Mouse (Mus musculus) forebrain, postnatal 0 days (tissue): ENCODE results near the gene Marf1. TPM values are rescaled to one million over a fixed set of nuclear protein-coding genes. Genes with fewer than 3 reads are reported as not detected.

ENCODE experiments used
- ATAC-seq: fragments of 200-750 bp; cut with Nextera tagmentation; 2 replicates; pipeline ENCODE4 v1.8.0; 2017; ENCODE audit warnings: mild to moderate bottlenecking, moderate library complexity
- DNase-seq: peaks from one replicate; pipeline ENCODE4 v3.0.0-alpha.2; 2015
- H3K27ac ChIP-seq: fragments of 300-500 bp; sonication (generic); 2 replicates; pipeline ENCODE4 v1.5.1; 2014; ENCODE audit warnings: low read depth, mild to moderate bottlenecking, antibody characterized with exemption, low read length, moderate library complexity, mixed read lengths
- H3K27me3 ChIP-seq: fragments of 300-500 bp; sonication (generic); 2 replicates; pipeline ENCODE4 v1.6.1; 2014; ENCODE audit warnings: mild to moderate bottlenecking, low read length, mixed read lengths; ENCODE audit not compliant: insufficient read depth
- H3K36me3 ChIP-seq: fragments of 300-500 bp; sonication (generic); 2 replicates; pipeline ENCODE4 v1.6.1; 2014; ENCODE audit warnings: mild to moderate bottlenecking, moderate library complexity; ENCODE audit not compliant: insufficient read depth
- H3K4me1 ChIP-seq: fragments of 300-500 bp; sonication (generic); 2 replicates; pipeline ENCODE4 v1.6.1; 2014; ENCODE audit warnings: antibody characterized with exemption; ENCODE audit not compliant: insufficient read depth
- H3K4me2 ChIP-seq: fragments of 300-500 bp; sonication (generic); 2 replicates; pipeline ENCODE4 v1.6.1; 2014; ENCODE audit warnings: low read depth, mild to moderate bottlenecking, moderate library complexity
- H3K4me3 ChIP-seq: fragments of 300-500 bp; sonication (generic); 2 replicates; pipeline ENCODE4 v1.5.1; 2014; ENCODE audit warnings: low read depth, low read length, mixed read lengths
- H3K9ac ChIP-seq: fragments of 300-500 bp; sonication (generic); 2 replicates; pipeline ENCODE4 v1.6.1; 2014; ENCODE audit warnings: mild to moderate bottlenecking
- H3K9me3 ChIP-seq: fragments of 300-500 bp; sonication (generic); 2 replicates; pipeline ENCODE4 v1.6.1; 2016; ENCODE audit warnings: low read length
- CTCF ChIP-seq: sonication (generic); IDR thresholded peaks from 2 replicates; pipeline ENCODE4 v1.5.1; 2016; ENCODE audit warnings: antibody characterized with exemption, control low read depth, low read depth
- WGBS: fragments of 180-500 bp; shearing (Covaris S2); extraction: QIAGEN DNeasy Blood & Tissue Kit; methylation state at CpG from one replicate; pipeline ENCODE4 v1.1.7; 2014; 5-methylcytosine and 5-hydroxymethylcytosine counted together
- polyA plus RNA-seq: library from polyadenylated mRNA; unstranded; fragments of >200 nt; fragmentation: Nextera tagmentation; extraction: Ambion mirVana; gene quantifications from 2 replicates; pipeline ENCODE4 v1.2.1, GENCODE M21; 2015
- total RNA-seq: library from RNA; depleted of rRNA; stranded (reverse); fragments of >200 nt; gene quantifications from 2 replicates; pipeline ENCODE4 v1.2.3, GENCODE M21; 2014

Marf1 gene
- total and polyA plus RNA-seq, 2 experiments from 2014 or later = 8.6 to 26.4 TPM

GRCm38 (mm10) chr16:14112742-14113141 is 50.4 kb downstream of the Marf1 start:
- Histone ChIP-seq H3K27me3 (no peaks in the 10 kb centered on the region), H3K9me3 (no peaks in the 10 kb centered on the region), H3K4me3 (no peak overlapping the region), H3K4me2 (no peak overlapping the region), H3K36me3 (peaks cover 62% of the 10 kb centered on the region), H3K9ac (no peak overlapping the region), H3K4me1 (no peaks in the 10 kb centered on the region), H3K27ac (no peak overlapping the region)
- 98% methylated on average over 3 of the region's 3 CpGs for WGBS
- DNase-seq (no peak), ATAC-seq (no peak)
- TF ChIP-seq CTCF = no peak

- Histone ChIP-seq H3K4me1 (no peaks in the 10 kb centered on the region), H3K36me3 (peaks cover 57% of the 10 kb centered on the region), H3K9ac (no peak overlapping the region), H3K27me3 (no peaks in the 10 kb centered on the region), H3K4me3 (no peak overlapping the region), H3K27ac (no peak overlapping the region), H3K9me3 (no peaks in the 10 kb centered on the region), H3K4me2 (no peak overlapping the region)
- WGBS = 82% methylated on average over 2 of the region's 2 CpGs
- ATAC-seq (no peak), DNase-seq (no peak)
- TF ChIP-seq CTCF = no peak
Measured at GRCm38 (mm10) chr16:14112133-14112532, 51.0 kb downstream of the Marf1 start.

- Histone ChIP-seq H3K36me3 (peaks cover 46% of the 10 kb centered on the region), H3K4me2 (no peak overlapping the region), H3K4me1 (no peaks in the 10 kb centered on the region), H3K27me3 (no peaks in the 10 kb centered on the region), H3K27ac (no peak overlapping the region), H3K9me3 (no peaks in the 10 kb centered on the region), H3K4me3 (no peak overlapping the region), H3K9ac (no peak overlapping the region)
- TF ChIP-seq CTCF = no peak
- DNase-seq (no peak), ATAC-seq (no peak)
- 78% methylated on average over 2 of the region's 2 CpGs for WGBS
Measured at GRCm38 (mm10) chr16:14110922-14111321, 52.2 kb downstream of the Marf1 start.

- WGBS = 82% methylated on average over 3 of the region's 3 CpGs
- ATAC-seq (no peak), DNase-seq (no peak)
- no peak for TF ChIP-seq CTCF
- no peak overlapping the region for H3K9ac ChIP-seq
- no peaks in the 10 kb centered on the region for H3K4me1 ChIP-seq
- no peak overlapping the region for H3K27ac ChIP-seq
- H3K9me3 ChIP-seq = no peaks in the 10 kb centered on the region
- no peaks in the 10 kb centered on the region for H3K27me3 ChIP-seq
- no peak overlapping the region for H3K4me3 ChIP-seq
- peaks cover 42% of the 10 kb centered on the region for H3K36me3 ChIP-seq
- H3K4me2 ChIP-seq = no peak overlapping the region
Measured at GRCm38 (mm10) chr16:14109651-14110230, 53.4 kb downstream of the Marf1 start.

GRCm38 (mm10) chr16:14105891-14106290 is 57.3 kb downstream of the Marf1 start:
- no peak for ATAC-seq
- WGBS = 75% methylated on average over 6 of the region's 6 CpGs

GRCm38 (mm10) chr16:14091771-14092170 is 71.4 kb downstream of the Marf1 start:
- H3K4me1 ChIP-seq = no peaks in the 10 kb centered on the region
- no peak overlapping the region for H3K4me2 ChIP-seq
- H3K9me3 ChIP-seq = no peaks in the 10 kb centered on the region
- H3K36me3 ChIP-seq = peaks cover 38% of the 10 kb centered on the region
- H3K27me3 ChIP-seq = no peaks in the 10 kb centered on the region
- 95% methylated on average over 2 of the region's 2 CpGs for WGBS
- no peak overlapping the region for H3K27ac ChIP-seq
- TF ChIP-seq CTCF = no peak
- H3K4me3 ChIP-seq = no peak overlapping the region
- no peak for ATAC-seq
- no peak for DNase-seq
- H3K9ac ChIP-seq = no peak overlapping the region

More at GRCm38 (mm10) chr16:14105891-14106290, 57.3 kb downstream of the Marf1 start:
- Histone ChIP-seq H3K36me3 (peaks cover 26% of the 10 kb centered on the region), H3K4me2 (no peak overlapping the region), H3K9ac (no peak overlapping the region), H3K27me3 (no peaks in the 10 kb centered on the region), H3K4me3 (no peak overlapping the region), H3K9me3 (no peaks in the 10 kb centered on the region), H3K4me1 (no peaks in the 10 kb centered on the region), H3K27ac (no peak overlapping the region)
- no peak for DNase-seq
- no peak for TF ChIP-seq CTCF

GRCm38 (mm10) chr16:14089296-14089695 is 73.9 kb downstream of the Marf1 start:
- peaks cover 26% of the 10 kb centered on the region for H3K36me3 ChIP-seq
- H3K4me1 ChIP-seq = no peaks in the 10 kb centered on the region
- no peak for TF ChIP-seq CTCF
- 90% methylated on average over 3 of the region's 3 CpGs for WGBS
- H3K4me3 ChIP-seq = no peak overlapping the region
- no peak overlapping the region for H3K27ac ChIP-seq
- no peak overlapping the region for H3K9ac ChIP-seq
- H3K9me3 ChIP-seq = no peaks in the 10 kb centered on the region
- no peak overlapping the region for H3K4me2 ChIP-seq
- DNase-seq (no peak), ATAC-seq (no peak)
- no peaks in the 10 kb centered on the region for H3K27me3 ChIP-seq
